Mouse (Mus musculus): Measurements from ENCODE around the gene Arhgef26. TPM values are rescaled to one million over a fixed set of nuclear protein-coding genes. Genes with fewer than 3 reads are reported as not detected.
A peak's percentile ranks its signal among the peaks of the same experiment; 100 is the strongest.

Gene Arhgef26
- polyA plus RNA-seq, 1 experiment from 2014 or later = 2.7 TPM

GRCm38 (mm10) chr3:62418387-62419138 lies 80.4 kb downstream of the Arhgef26 start:
- Histone ChIP-seq H3K9ac (replicated peaks) (no peak overlapping the region), H3K4me1 (ENCODE audit: insufficient read depth) (no peaks in the 10 kb centered on the region; the same call in 1 of the 2 replicates), H3K27me3 (ENCODE audit: insufficient read depth, low read length) (no peaks in the 10 kb centered on the region), H3K27ac (ENCODE audit: low read depth) (no peak overlapping the region), H3K4me3 (ENCODE audit: low read depth, low read length) (no peak overlapping the region), H3K9me3 (ENCODE audit: low read length) (no peaks in the 10 kb centered on the region), H3K36me3 (replicated peaks; ENCODE audit: insufficient read depth, low read length) (no peaks in the 10 kb centered on the region; the same call in 1 of the 2 replicates), H3K4me2 (ENCODE audit: low read depth, low read length) (no peak overlapping the region)
- ATAC-seq = no peak
- TF ChIP-seq EP300 (IDR thresholded peaks at IDR 0.05; ENCODE audit: low read depth) (no peak), CTCF (IDR thresholded peaks at IDR 0.05; ENCODE audit: low read depth) (no peak)
- WGBS (ENCODE audit: insufficient replicate concordance) = 85% methylated on average over 6 of the region's 6 CpGs
- no peak for DNase-seq

- 49% methylated on average over 4 of the region's 4 CpGs for WGBS (ENCODE audit: insufficient replicate concordance)
- ATAC-seq (peak; percentile 23; the same call in 1 of the 2 replicates), DNase-seq (no peak)
- H3K27me3 ChIP-seq (ENCODE audit: insufficient read depth, low read length) = no peaks in the 10 kb centered on the region
- H3K4me3 ChIP-seq (ENCODE audit: low read depth, low read length) = no peak overlapping the region
- TF ChIP-seq CTCF (IDR thresholded peaks at IDR 0.05; ENCODE audit: low read depth) (no peak), EP300 (IDR thresholded peaks at IDR 0.05; ENCODE audit: low read depth) (no peak)
- H3K36me3 ChIP-seq (replicated peaks; ENCODE audit: insufficient read depth, low read length) = no peaks in the 10 kb centered on the region
- H3K9ac ChIP-seq (replicated peaks) = no peak overlapping the region
- no peaks in the 10 kb centered on the region for H3K9me3 ChIP-seq (ENCODE audit: low read length)
- H3K4me2 ChIP-seq (ENCODE audit: low read depth, low read length) = no peak overlapping the region
- no peak overlapping the region for H3K27ac ChIP-seq (ENCODE audit: low read depth)
- H3K4me1 ChIP-seq (ENCODE audit: insufficient read depth) = no peaks in the 10 kb centered on the region
Observed at GRCm38 (mm10) chr3:62433675-62434074, 95.5 kb downstream of the Arhgef26 start.

DNA sequence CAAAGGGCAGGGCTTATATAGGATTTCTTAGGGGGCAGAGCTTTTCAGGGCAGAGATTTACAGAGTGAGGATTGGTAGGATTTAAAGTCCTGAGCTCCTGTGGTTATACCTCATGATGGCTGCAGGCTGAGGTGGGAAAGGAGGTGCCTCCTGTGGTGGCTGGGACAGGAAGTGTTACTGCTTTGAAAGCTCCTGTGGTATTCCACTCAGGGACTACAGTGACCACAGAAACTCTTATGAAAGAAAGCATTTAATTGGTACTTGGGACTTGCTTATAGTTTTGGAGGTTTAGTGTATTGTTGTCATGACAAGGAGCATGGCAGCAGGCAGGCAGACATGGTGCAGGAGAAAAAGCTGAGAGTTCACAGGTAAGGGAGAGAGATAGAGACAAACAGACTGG lies 97.8 kb downstream of the Arhgef26 start:
- no peak for ATAC-seq
- Histone ChIP-seq H3K4me1 (ENCODE audit: insufficient read depth) (no peaks in the 10 kb centered on the region), H3K27ac (ENCODE audit: low read depth) (no peak overlapping the region), H3K27me3 (ENCODE audit: insufficient read depth, low read length) (no peaks in the 10 kb centered on the region), H3K36me3 (replicated peaks; ENCODE audit: insufficient read depth, low read length) (peaks cover 2% of the 10 kb centered on the region), H3K4me3 (ENCODE audit: low read depth, low read length) (no peak overlapping the region), H3K4me2 (ENCODE audit: low read depth, low read length) (no peak overlapping the region), H3K9me3 (ENCODE audit: low read length) (no peaks in the 10 kb centered on the region), H3K9ac (replicated peaks) (no peak overlapping the region)
- no peak for DNase-seq
- TF ChIP-seq CTCF (IDR thresholded peaks at IDR 0.05; ENCODE audit: low read depth) (no peak), EP300 (IDR thresholded peaks at IDR 0.05; ENCODE audit: low read depth) (no peak)

GRCm38 (mm10) chr3:62440431-62440969 lies 102.4 kb downstream of the Arhgef26 start:
- Histone ChIP-seq H3K4me1 (ENCODE audit: insufficient read depth) (no peaks in the 10 kb centered on the region), H3K27me3 (ENCODE audit: insufficient read depth, low read length) (no peaks in the 10 kb centered on the region), H3K9me3 (ENCODE audit: low read length) (no peaks in the 10 kb centered on the region), H3K36me3 (replicated peaks; ENCODE audit: insufficient read depth, low read length) (peaks cover 2% of the 10 kb centered on the region), H3K4me2 (ENCODE audit: low read depth, low read length) (no peak overlapping the region), H3K9ac (replicated peaks) (no peak overlapping the region), H3K27ac (ENCODE audit: low read depth) (no peak overlapping the region), H3K4me3 (ENCODE audit: low read depth, low read length) (no peak overlapping the region)
- ATAC-seq (no peak), DNase-seq (no peak)
- WGBS (ENCODE audit: insufficient replicate concordance) = 71% methylated on average over 5 of the region's 5 CpGs
- TF ChIP-seq CTCF (IDR thresholded peaks at IDR 0.05; ENCODE audit: low read depth) = no peak
- TF ChIP-seq EP300 (IDR thresholded peaks at IDR 0.05; ENCODE audit: low read depth) = no peak

DNA sequence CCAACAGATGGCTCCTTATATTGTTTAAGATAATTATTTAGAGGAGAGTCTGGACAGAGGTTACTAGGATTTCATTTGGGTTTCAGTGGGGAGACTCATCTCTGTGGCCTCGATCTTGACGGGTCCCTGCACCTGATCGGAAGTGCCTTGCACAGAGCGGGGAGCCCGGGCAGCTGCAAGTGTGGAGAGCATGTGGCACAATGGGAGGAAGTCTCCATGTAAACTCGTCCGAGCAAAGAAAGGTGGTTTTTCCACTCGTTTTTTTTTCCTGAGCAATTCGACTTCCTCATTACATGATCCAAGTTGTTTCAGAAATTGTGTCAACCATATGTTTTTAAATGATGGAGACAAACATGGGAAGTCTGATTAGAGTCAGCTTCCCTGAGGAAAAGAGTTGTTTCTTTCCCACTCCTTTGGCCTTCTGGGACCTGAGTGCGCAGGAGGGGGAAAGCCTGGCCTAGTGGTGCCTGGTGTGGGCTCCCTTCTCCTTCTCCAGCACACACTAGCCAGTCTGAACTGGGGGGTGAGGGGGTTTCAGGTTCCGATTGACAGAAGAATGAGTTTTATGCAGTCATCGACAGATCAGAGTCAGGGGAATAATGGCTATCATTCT lies 105.5 kb downstream of the Arhgef26 start:
- WGBS (ENCODE audit: insufficient replicate concordance) = 49% methylated on average over 12 of the region's 12 CpGs
- Histone ChIP-seq H3K4me1 (ENCODE audit: insufficient read depth) (no peaks in the 10 kb centered on the region), H3K4me3 (ENCODE audit: low read depth, low read length) (no peak overlapping the region), H3K36me3 (replicated peaks; ENCODE audit: insufficient read depth, low read length) (peaks cover 2% of the 10 kb centered on the region), H3K27me3 (ENCODE audit: insufficient read depth, low read length) (no peaks in the 10 kb centered on the region), H3K4me2 (ENCODE audit: low read depth, low read length) (no peak overlapping the region), H3K27ac (ENCODE audit: low read depth) (no peak overlapping the region), H3K9ac (replicated peaks) (no peak overlapping the region), H3K9me3 (ENCODE audit: low read length) (no peaks in the 10 kb centered on the region)
- TF ChIP-seq CTCF (IDR thresholded peaks at IDR 0.05; ENCODE audit: low read depth) (no peak), EP300 (IDR thresholded peaks at IDR 0.05; ENCODE audit: low read depth) (no peak)
- no peak for DNase-seq
- no peak for ATAC-seq

DNA sequence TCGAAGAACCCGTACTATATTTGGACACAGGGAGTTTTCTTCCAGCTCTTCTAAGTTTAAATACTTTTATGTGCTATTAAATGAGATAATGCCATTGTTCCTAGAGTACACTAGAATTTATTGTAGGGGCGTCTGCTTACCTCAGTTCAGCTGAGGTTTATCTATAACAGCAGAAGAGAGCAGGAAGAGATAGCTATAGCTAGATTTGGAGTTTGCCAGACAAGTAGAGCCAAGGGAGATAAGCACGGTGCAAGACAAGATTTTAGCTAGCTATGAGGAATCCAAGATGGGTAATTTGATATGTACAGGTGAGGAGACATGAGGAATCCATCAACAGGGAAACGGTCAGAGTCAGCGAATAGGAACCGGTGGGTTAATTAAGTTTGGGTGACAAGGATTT lies 108.1 kb downstream of the Arhgef26 start:
- Histone ChIP-seq H3K4me1 (ENCODE audit: insufficient read depth) (no peaks in the 10 kb centered on the region), H3K9me3 (ENCODE audit: low read length) (no peaks in the 10 kb centered on the region), H3K4me3 (ENCODE audit: low read depth, low read length) (no peak overlapping the region), H3K27me3 (ENCODE audit: insufficient read depth, low read length) (no peaks in the 10 kb centered on the region), H3K27ac (ENCODE audit: low read depth) (no peak overlapping the region), H3K9ac (replicated peaks) (no peak overlapping the region), H3K36me3 (replicated peaks; ENCODE audit: insufficient read depth, low read length) (no peaks in the 10 kb centered on the region; the same call in 1 of the 2 replicates), H3K4me2 (ENCODE audit: low read depth, low read length) (no peak overlapping the region)
- TF ChIP-seq EP300 (IDR thresholded peaks at IDR 0.05; ENCODE audit: low read depth) = no peak
- TF ChIP-seq CTCF (IDR thresholded peaks at IDR 0.05; ENCODE audit: low read depth) = no peak
- WGBS (ENCODE audit: insufficient replicate concordance) = 74% methylated on average over 7 of the region's 7 CpGs
- ATAC-seq (no peak), DNase-seq (no peak)
